Mouse (Mus musculus) hindbrain, embryonic 11.5 days (tissue): ENCODE measurements around the gene Abca7. TPM values are rescaled to one million over a fixed set of nuclear protein-coding genes. Genes with fewer than 3 reads are reported as not detected.
"Not testable (repeated sequence)": the region's sequence is repeated elsewhere in the genome, so short reads cannot be mapped to it uniquely, and the experiment has no call there.

ENCODE experiments used
- ATAC-seq: fragments of 200-750 bp; cut with Nextera tagmentation; 2 replicates; pipeline ENCODE4 v1.8.0; 2017; ENCODE audit warnings: mild to moderate bottlenecking, moderate TSS enrichment, moderate library complexity; ENCODE audit not compliant: low FRiP score
- DNase-seq: peaks from one replicate; pipeline ENCODE4 v3.0.0-alpha.2; 2015; ENCODE audit warnings: low spot score
- H3K27ac ChIP-seq: fragments of 300-500 bp; sonication (generic); 2 replicates; pipeline ENCODE4 v1.5.1; 2014; ENCODE audit warnings: mild to moderate bottlenecking, low read depth, low read length
- H3K27me3 ChIP-seq: fragments of 300-500 bp; sonication (generic); 2 replicates; pipeline ENCODE4 v1.6.1; 2014; ENCODE audit warnings: mild to moderate bottlenecking, low read length, moderate library complexity, mixed read lengths; ENCODE audit not compliant: control insufficient read depth, insufficient read depth
- H3K36me3 ChIP-seq: fragments of 300-500 bp; sonication (generic); 2 replicates; pipeline ENCODE4 v1.6.1; 2014; ENCODE audit warnings: mild to moderate bottlenecking, low read length, moderate library complexity, mixed read lengths; ENCODE audit not compliant: control insufficient read depth, insufficient read depth
- H3K4me1 ChIP-seq: fragments of 300-500 bp; sonication (generic); replicated peaks from 2 replicates; pipeline ENCODE4 v1.6.1; 2014; ENCODE audit warnings: low read length, mixed read lengths; ENCODE audit not compliant: control insufficient read depth, insufficient read depth
- H3K4me2 ChIP-seq: fragments of 300-500 bp; sonication (generic); replicated peaks from 2 replicates; pipeline ENCODE4 v1.6.1; 2014; ENCODE audit warnings: mild to moderate bottlenecking, low read depth, low read length
- H3K4me3 ChIP-seq: fragments of 300-500 bp; sonication (generic); 2 replicates; pipeline ENCODE4 v1.5.1; 2014; ENCODE audit warnings: low read depth, low read length
- H3K9ac ChIP-seq: fragments of 300-500 bp; sonication (generic); 2 replicates; pipeline ENCODE4 v1.6.1; 2014; ENCODE audit warnings: low read depth, low read length
- H3K9me3 ChIP-seq: fragments of 300-500 bp; sonication (generic); 2 replicates; pipeline ENCODE4 v1.6.1; 2016; ENCODE audit warnings: low read length; ENCODE audit not compliant: control insufficient read depth
- whole genome bisulfite sequencing: fragments of 180-500 bp; shearing (Covaris S2); extraction: QIAGEN DNeasy Blood & Tissue Kit; methylation state at CpG from one replicate; pipeline ENCODE4 v1.1.7; 2014; 5-methylcytosine and 5-hydroxymethylcytosine counted together
- polyA plus RNA-seq: library from polyadenylated mRNA; unstranded; fragments of >200 nt; fragmentation: Nextera tagmentation; extraction: Ambion mirVana; gene quantifications from 2 replicates; pipeline ENCODE4 v1.2.1, GENCODE M21; 2014

Gene Abca7
- polyA plus RNA-seq, 1 experiment from 2014 or later: 2.6 TPM

GRCm38 (mm10) chr10:79958140-79958816 lies 38.0 kb upstream of the Abca7 start:
- WGBS: 12% methylated on average over 21 of the region's 21 CpGs
- H3K9me3 ChIP-seq: no peaks in the 10 kb centered on the region
- peaks cover 6% of the 10 kb centered on the region; the same call in 1 of the 2 replicates for H3K4me1 ChIP-seq
- no peak overlapping the region for H3K9ac ChIP-seq
- H3K36me3 ChIP-seq: peaks cover 6% of the 10 kb centered on the region; the same call in 1 of the 2 replicates
- H3K4me2 ChIP-seq: no peak overlapping the region
- DNase-seq (peak; percentile 80), ATAC-seq (no peak)
- H3K4me3 ChIP-seq: no peak overlapping the region
- H3K27ac ChIP-seq: no peak overlapping the region
- H3K27me3 ChIP-seq: no peaks in the 10 kb centered on the region

DNA sequence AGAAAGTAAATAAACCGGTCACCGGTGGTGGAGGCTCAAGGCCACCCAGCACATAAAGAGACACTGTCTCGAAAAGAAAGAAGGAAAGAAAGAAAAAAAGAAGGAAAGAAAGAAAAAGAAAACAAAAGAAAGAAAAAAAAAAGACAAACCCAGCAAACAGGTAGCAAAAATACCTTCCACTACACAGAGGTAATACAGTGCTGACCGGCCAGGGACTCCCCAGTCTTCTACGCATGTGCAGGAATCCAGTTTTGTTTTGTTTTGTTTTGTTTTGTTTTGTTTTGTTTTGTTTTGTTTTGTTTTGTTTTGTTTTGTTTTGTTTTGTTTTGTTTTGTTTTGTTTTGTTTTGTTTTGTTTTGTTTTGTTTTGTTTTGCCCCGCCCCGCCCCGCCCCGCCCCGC lies 36.9 kb upstream of the Abca7 start:
- H3K36me3 ChIP-seq, H3K9me3 ChIP-seq, H3K9ac ChIP-seq, DNase-seq, H3K4me3 ChIP-seq, H3K4me2 ChIP-seq, H3K27ac ChIP-seq, H3K4me1 ChIP-seq, H3K27me3 ChIP-seq: not testable (repeated sequence)
- ATAC-seq: peak; percentile 52; the same call in 1 of the 2 replicates
- WGBS: 38% methylated on average over 9 of the region's 10 CpGs

DNA sequence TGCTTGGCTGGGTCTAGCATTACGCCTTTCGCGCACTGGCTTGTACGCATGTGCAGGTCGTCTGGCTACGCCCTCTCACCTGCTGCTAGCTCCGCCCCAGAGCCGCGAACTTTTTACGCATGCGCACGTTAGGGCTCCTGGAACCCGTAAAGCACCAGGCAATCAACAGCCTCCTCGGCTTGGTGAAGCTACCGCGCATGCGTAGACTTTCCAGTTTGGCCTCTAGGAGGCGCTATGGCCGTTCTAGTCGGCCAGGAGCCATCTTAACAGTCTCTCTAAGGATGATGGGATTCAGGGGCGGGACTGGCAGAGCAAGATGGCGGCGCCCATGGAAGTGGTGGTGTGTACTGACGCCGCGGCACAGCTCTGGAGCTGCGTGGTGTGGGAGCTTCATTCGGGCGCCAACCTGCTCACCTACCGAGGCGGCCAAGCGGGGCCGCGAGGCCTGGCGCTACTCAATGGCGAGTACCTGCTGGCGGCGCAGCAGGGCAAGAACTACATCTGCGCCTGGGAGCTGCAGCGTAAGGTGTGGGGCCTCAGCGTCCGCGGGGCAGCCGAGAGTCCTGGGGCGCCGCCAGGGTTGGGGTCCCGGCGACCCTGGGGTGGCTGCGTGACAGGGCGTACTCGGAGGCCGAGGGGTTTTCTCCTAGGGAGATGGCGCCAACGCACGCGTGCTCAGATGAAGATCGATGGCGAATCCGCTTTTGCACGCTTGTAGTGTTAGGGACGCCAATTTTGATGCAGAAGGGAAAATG lies 36.3 kb upstream of the Abca7 start, which contains the start of gene Wdr18:
Gene Wdr18, plus strand, starts transcription at position 306 of the 755 bp plus-strand sequence.
- Histone ChIP-seq H3K9me3 (no peaks in the 10 kb centered on the region), H3K4me1 (peaks cover 6% of the 10 kb centered on the region; the same call in 1 of the 2 replicates), H3K36me3 (peaks cover 9% of the 10 kb centered on the region; the same call in 1 of the 2 replicates), H3K9ac (peak within 1 kb of the TSS; percentile 79), H3K4me2 (peak within 1 kb of the TSS; percentile 81), H3K4me3 (peak within 1 kb of the TSS; percentile 98), H3K27ac (peak within 1 kb of the TSS; percentile 62; the same call in 1 of the 2 replicates), H3K27me3 (no peaks in the 10 kb centered on the region)
- 1% methylated on average over 61 of the region's 61 CpGs for WGBS
- peak; percentile 100 for DNase-seq
- peak; percentile 96 for ATAC-seq

DNA sequence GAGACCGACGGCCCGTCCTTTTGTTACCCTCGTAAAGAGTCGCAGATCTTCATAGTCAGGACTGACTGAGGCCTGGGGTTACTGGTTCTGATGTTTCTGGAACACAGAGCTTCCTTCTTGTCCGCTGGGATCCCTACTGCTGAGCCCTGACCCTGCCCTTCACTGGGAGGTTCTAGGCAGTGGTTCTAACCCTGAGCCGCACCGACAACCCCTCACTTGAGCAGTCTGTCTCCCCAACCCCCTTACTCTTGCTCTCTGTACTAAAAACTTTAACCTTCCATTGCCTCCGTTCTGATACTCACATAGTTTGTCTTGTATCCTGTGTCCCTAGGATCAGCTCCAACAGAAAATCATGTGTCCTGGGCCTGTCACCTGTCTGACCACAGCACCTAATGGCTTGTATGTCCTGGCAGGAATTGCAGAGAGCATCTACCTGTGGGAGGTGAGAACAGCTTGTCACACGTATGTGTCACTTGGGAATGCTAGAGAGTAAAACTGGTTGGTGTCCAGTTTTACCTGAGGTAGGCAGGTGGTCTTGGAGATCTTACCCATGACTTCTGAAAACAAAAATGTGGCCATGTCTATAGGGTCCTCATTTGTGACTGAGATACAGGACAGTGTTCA lies 35.5 kb upstream of the Abca7 start:
- no peak for DNase-seq
- Histone ChIP-seq H3K4me3 (peak overlapping the region; percentile 98), H3K4me1 (peaks cover 6% of the 10 kb centered on the region; the same call in 1 of the 2 replicates), H3K4me2 (peak overlapping the region; percentile 81), H3K9me3 (no peaks in the 10 kb centered on the region), H3K9ac (peak overlapping the region; percentile 79), H3K36me3 (peaks cover 11% of the 10 kb centered on the region), H3K27ac (no peak overlapping the region), H3K27me3 (no peaks in the 10 kb centered on the region)
- no peak for ATAC-seq
- 16% methylated on average over 10 of the region's 10 CpGs for WGBS

- Histone ChIP-seq H3K27me3 (peaks cover 4% of the 10 kb centered on the region), H3K9me3 (no peaks in the 10 kb centered on the region), H3K4me2 (no peak overlapping the region), H3K4me1 (peaks cover 6% of the 10 kb centered on the region; the same call in 1 of the 2 replicates), H3K9ac (no peak overlapping the region), H3K27ac (no peak overlapping the region), H3K36me3 (peaks cover 23% of the 10 kb centered on the region), H3K4me3 (no peak overlapping the region)
- WGBS: 97% methylated on average over 7 of the region's 7 CpGs
- ATAC-seq: no peak
- DNase-seq: no peak
Observed at GRCm38 (mm10) chr10:79964727-79965126, 31.6 kb upstream of the Abca7 start.

DNA sequence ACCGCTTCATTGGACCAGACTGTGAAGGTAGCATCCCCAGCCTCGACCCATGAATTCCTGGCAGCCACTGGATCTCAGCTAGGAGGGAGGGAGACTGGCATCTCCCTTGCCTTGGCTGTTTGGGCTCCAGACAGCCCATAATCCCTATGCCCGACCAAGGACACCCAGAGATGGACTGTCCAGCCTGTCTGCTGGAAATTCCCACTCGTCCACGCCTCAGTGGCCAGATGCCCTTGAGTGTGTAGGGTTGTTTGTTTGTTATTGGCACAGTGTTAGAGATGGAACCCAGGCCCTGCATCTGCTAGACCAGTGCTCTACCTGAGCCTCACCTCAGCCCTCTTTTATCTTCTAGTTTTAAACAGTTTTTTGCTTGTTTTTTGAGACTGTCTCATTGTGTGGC lies 31.0 kb upstream of the Abca7 start:
- no peak for ATAC-seq
- no peak for DNase-seq
- H3K9ac ChIP-seq: no peak overlapping the region
- no peaks in the 10 kb centered on the region for H3K9me3 ChIP-seq
- H3K36me3 ChIP-seq: peaks cover 23% of the 10 kb centered on the region
- H3K27ac ChIP-seq: no peak overlapping the region
- no peak overlapping the region for H3K4me2 ChIP-seq
- H3K27me3 ChIP-seq: peaks cover 5% of the 10 kb centered on the region
- H3K4me1 ChIP-seq: peaks cover 6% of the 10 kb centered on the region; the same call in 1 of the 2 replicates
- no peak overlapping the region for H3K4me3 ChIP-seq
- WGBS: 91% methylated on average over 5 of the region's 5 CpGs

GRCm38 (mm10) chr10:79966886-79967400 lies 29.4 kb upstream of the Abca7 start:
- no peak for DNase-seq
- WGBS: 97% methylated on average over 5 of the region's 5 CpGs
- no peak overlapping the region for H3K4me2 ChIP-seq
- peaks cover 23% of the 10 kb centered on the region for H3K36me3 ChIP-seq
- H3K27me3 ChIP-seq: peaks cover 20% of the 10 kb centered on the region
- peaks cover 3% of the 10 kb centered on the region; the same call in 1 of the 2 replicates for H3K4me1 ChIP-seq
- no peak overlapping the region for H3K4me3 ChIP-seq
- H3K9me3 ChIP-seq: no peaks in the 10 kb centered on the region
- H3K9ac ChIP-seq: no peak overlapping the region
- no peak overlapping the region for H3K27ac ChIP-seq
- no peak for ATAC-seq

DNA sequence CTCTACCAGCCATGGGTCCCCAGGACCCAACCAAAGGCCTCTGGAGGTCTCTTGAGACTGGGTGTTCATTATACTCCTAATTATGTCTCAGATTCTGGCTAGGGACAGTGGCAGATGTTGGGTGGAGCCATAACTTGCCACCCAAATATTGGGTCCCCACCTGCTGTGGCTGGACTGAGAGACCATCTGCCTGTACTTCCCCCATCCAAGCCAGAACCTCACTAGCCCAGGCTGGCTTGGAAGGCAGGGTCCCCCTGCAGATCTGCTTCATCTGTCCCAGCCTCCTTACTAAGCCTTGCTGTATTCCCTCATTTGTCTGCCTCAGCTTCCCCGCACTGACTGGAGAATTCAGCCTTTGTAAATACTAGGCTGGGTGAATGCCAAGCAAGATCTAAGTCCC lies 28.1 kb upstream of the Abca7 start:
- 100% methylated on average over 1 of the region's 1 CpGs for WGBS
- Histone ChIP-seq H3K4me3 (no peak overlapping the region), H3K27ac (no peak overlapping the region), H3K4me2 (no peak overlapping the region), H3K9me3 (no peaks in the 10 kb centered on the region), H3K27me3 (peaks cover 24% of the 10 kb centered on the region), H3K9ac (no peak overlapping the region), H3K36me3 (peaks cover 17% of the 10 kb centered on the region), H3K4me1 (peaks cover 3% of the 10 kb centered on the region; the same call in 1 of the 2 replicates)
- DNase-seq (no peak), ATAC-seq (no peak)
